Mouse (Mus musculus) brain, embryonic 18.5 days (tissue): ENCODE measurements at regions not wholly inside any gene's neighbourhood (a gene's known extent, or its start where the extent isn't known, plus 50 kb on each side); places are given as distances from the start of the nearest gene placed in this dataset.

Experiments
- DNase-seq: peaks from one replicate; pipeline ENCODE4 v3.0.0-alpha.2; 2012; ENCODE audit warnings: low read depth, low spot score

GRCm38 (mm10) chr13:84399345-84400170, 177.5 kb downstream of the Tmem161b start:
- no peak for DNase-seq

- DNase-seq: no peak
These were observed 178.9 kb downstream of the Tmem161b start for GRCm38 (mm10) chr13:84401006-84401405.

GRCm38 (mm10) chr13:84404566-84405194, 182.6 kb downstream of the Tmem161b start:
- DNase-seq: no peak

GRCm38 (mm10) chr13:84434444-84434843, 212.3 kb downstream of the Tmem161b start:
- no peak for DNase-seq

GRCm38 (mm10) chr13:84437586-84438443, 215.7 kb downstream of the Tmem161b start:
- no peak for DNase-seq

- no peak for DNase-seq
These were observed 216.3 kb downstream of the Tmem161b start for GRCm38 (mm10) chr13:84438444-84438766.

GRCm38 (mm10) chr13:84448514-84448913, 226.4 kb downstream of the Tmem161b start:
- no peak for DNase-seq

GRCm38 (mm10) chr13:84449001-84449551, 227.0 kb downstream of the Tmem161b start:
- peak; percentile 82 for DNase-seq
